Mouse (Mus musculus) liver, postnatal 0 days (tissue): Measurements from ENCODE around the gene 4930432K21Rik.

ENCODE experiments used
- CTCF ChIP-seq: sonication (generic); IDR thresholded peaks from 2 replicates; pipeline ENCODE4 v1.5.1; 2016; ENCODE audit warnings: antibody characterized with exemption, low read depth
- EP300 ChIP-seq: IDR thresholded peaks from 2 replicates; pipeline ENCODE4 v1.6.1; 2016; ENCODE audit warnings: antibody characterized with exemption, low read depth, mild to moderate bottlenecking

- TF ChIP-seq EP300 (no peak), CTCF (no peak)
Measured at GRCm38 (mm10) chr8:84180530-84181190, 32.8 kb downstream of the 4930432K21Rik start.
